Mouse (Mus musculus): Measurements from ENCODE around the gene Fam114a2. TPM values are rescaled to one million over a fixed set of nuclear protein-coding genes. Genes with fewer than 3 reads are reported as not detected.
"Not testable (repeated sequence)": the region's sequence is repeated elsewhere in the genome, so short reads cannot be mapped to it uniquely, and the experiment has no call there.

Gene Fam114a2
- 81.4 and 83.0 TPM in 2 replicates for polyA plus RNA-seq (2015; fragmentation: Nextera tagmentation; extraction: Ambion mirVana)

- Histone ChIP-seq H3K9me3 (no peaks in the 10 kb centered on the region), H3K4me3 (replicated peaks) (peak within 1 kb of the TSS; percentile 60), H3K4me1 (replicated peaks) (0 out of 2 replicates have a peak, but pooled peaks cover 4% of the 10 kb centered on the region), H3K27me3 (replicated peaks) (no peaks in the 10 kb centered on the region), H3K9ac (peak within 1 kb of the TSS; percentile 61), H3K27ac (peak within 1 kb of the TSS; percentile 82), H3K36me3 (no peaks in the 10 kb centered on the region), H3K4me2 (replicated peaks) (peak within 1 kb of the TSS; percentile 55)
- WGBS, result under 1% methylated on average over 59 of the region's 59 CpGs
- peak; percentile 98 for ATAC-seq
These were observed at the start of gene Fam114a2, which contains the start of gene Mfap3 for GRCm38 (mm10) chr11:57518091-57518750. Gene Fam114a2, minus strand, starts transcription at chr11:57518617. Gene Mfap3, plus strand, starts transcription at chr11:57518664.

GRCm38 (mm10) chr11:57566091-57567035 is 47.9 kb upstream of the Fam114a2 start:
- no peak overlapping the region for H3K4me2 ChIP-seq (replicated peaks)
- no peaks in the 10 kb centered on the region for H3K27me3 ChIP-seq (replicated peaks)
- H3K27ac ChIP-seq, result no peak overlapping the region
- WGBS, result 43% methylated on average over 18 of the region's 18 CpGs
- no peak overlapping the region for H3K4me3 ChIP-seq (replicated peaks)
- no peaks in the 10 kb centered on the region for H3K9me3 ChIP-seq
- H3K36me3 ChIP-seq, result no peaks in the 10 kb centered on the region
- no peak overlapping the region for H3K9ac ChIP-seq
- no peaks in the 10 kb centered on the region for H3K4me1 ChIP-seq (replicated peaks)
- ATAC-seq, result no peak

- 54% methylated on average over 12 of the region's 12 CpGs for WGBS
These were observed 46.1 kb upstream of the Fam114a2 start for GRCm38 (mm10) chr11:57564564-57564963.

GRCm38 (mm10) chr11:57557936-57558335 is 39.5 kb upstream of the Fam114a2 start:
- H3K27me3 ChIP-seq (replicated peaks); H3K9ac ChIP-seq; H3K4me3 ChIP-seq (replicated peaks); H3K27ac ChIP-seq; H3K36me3 ChIP-seq; H3K9me3 ChIP-seq; H3K4me1 ChIP-seq (replicated peaks); ATAC-seq; H3K4me2 ChIP-seq (replicated peaks): not testable (repeated sequence)
- WGBS, result 92% methylated on average over 10 of the region's 10 CpGs

More at GRCm38 (mm10) chr11:57564564-57564963, 46.1 kb upstream of the Fam114a2 start:
- no peaks in the 10 kb centered on the region for H3K36me3 ChIP-seq
- no peak overlapping the region for H3K4me2 ChIP-seq (replicated peaks)
- H3K4me3 ChIP-seq (replicated peaks), result no peak overlapping the region
- no peaks in the 10 kb centered on the region for H3K4me1 ChIP-seq (replicated peaks)
- no peak for ATAC-seq
- no peaks in the 10 kb centered on the region for H3K9me3 ChIP-seq
- no peaks in the 10 kb centered on the region for H3K27me3 ChIP-seq (replicated peaks)
- H3K9ac ChIP-seq, result no peak overlapping the region
- H3K27ac ChIP-seq, result no peak overlapping the region

GRCm38 (mm10) chr11:57553015-57553780 is 34.8 kb upstream of the Fam114a2 start:
- Histone ChIP-seq H3K4me3 (replicated peaks) (no peak overlapping the region), H3K9ac (no peak overlapping the region), H3K9me3 (no peaks in the 10 kb centered on the region), H3K36me3 (no peaks in the 10 kb centered on the region), H3K4me1 (replicated peaks) (peaks cover 4% of the 10 kb centered on the region; the same call in 1 of the 2 replicates), H3K27me3 (replicated peaks) (no peaks in the 10 kb centered on the region), H3K27ac (no peak overlapping the region), H3K4me2 (replicated peaks) (no peak overlapping the region)
- 69% methylated on average over 9 of the region's 9 CpGs for WGBS
- ATAC-seq, result no peak

- Histone ChIP-seq H3K9ac (no peak overlapping the region), H3K27ac (no peak overlapping the region), H3K9me3 (no peaks in the 10 kb centered on the region), H3K27me3 (replicated peaks) (no peaks in the 10 kb centered on the region), H3K36me3 (no peaks in the 10 kb centered on the region), H3K4me3 (replicated peaks) (no peak overlapping the region), H3K4me2 (replicated peaks) (no peak overlapping the region), H3K4me1 (replicated peaks) (peaks cover 4% of the 10 kb centered on the region; the same call in 1 of the 2 replicates)
- ATAC-seq, result no peak
- WGBS, result 83% methylated on average over 8 of the region's 8 CpGs
These were observed 32.6 kb upstream of the Fam114a2 start for GRCm38 (mm10) chr11:57551016-57551415.

- Histone ChIP-seq H3K4me1 (replicated peaks) (peaks cover 4% of the 10 kb centered on the region; the same call in 1 of the 2 replicates), H3K27me3 (replicated peaks) (no peaks in the 10 kb centered on the region), H3K9ac (no peak overlapping the region), H3K36me3 (no peaks in the 10 kb centered on the region), H3K27ac (no peak overlapping the region), H3K4me3 (replicated peaks) (no peak overlapping the region), H3K9me3 (no peaks in the 10 kb centered on the region), H3K4me2 (replicated peaks) (no peak overlapping the region)
- WGBS, result 97% methylated on average over 2 of the region's 2 CpGs
- ATAC-seq, result no peak
These were observed 31.8 kb upstream of the Fam114a2 start for GRCm38 (mm10) chr11:57550230-57550629.

- Histone ChIP-seq H3K27ac (no peak overlapping the region), H3K4me1 (replicated peaks) (peaks cover 4% of the 10 kb centered on the region; the same call in 1 of the 2 replicates), H3K9me3 (no peaks in the 10 kb centered on the region), H3K27me3 (replicated peaks) (no peaks in the 10 kb centered on the region), H3K36me3 (no peaks in the 10 kb centered on the region), H3K4me2 (replicated peaks) (peak overlapping the region; percentile 52), H3K9ac (peak overlapping the region; percentile 14; the same call in 1 of the 2 replicates), H3K4me3 (replicated peaks) (0 out of 2 replicates have a peak overlapping the region, but pooled peaks have one; percentile 3)
- ATAC-seq, result peak; percentile 87
- WGBS, result 36% methylated on average over 18 of the region's 18 CpGs
These were observed 30.5 kb upstream of the Fam114a2 start for GRCm38 (mm10) chr11:57548618-57549550.

GRCm38 (mm10) chr11:57540681-57541080 is 22.3 kb upstream of the Fam114a2 start:
- Histone ChIP-seq H3K4me2 (replicated peaks) (no peak overlapping the region), H3K9ac (no peak overlapping the region), H3K4me3 (replicated peaks) (no peak overlapping the region), H3K4me1 (replicated peaks) (no peaks in the 10 kb centered on the region), H3K36me3 (no peaks in the 10 kb centered on the region), H3K27me3 (replicated peaks) (no peaks in the 10 kb centered on the region), H3K9me3 (no peaks in the 10 kb centered on the region), H3K27ac (no peak overlapping the region)
- 92% methylated on average over 2 of the region's 2 CpGs for WGBS
- no peak for ATAC-seq

GRCm38 (mm10) chr11:57539841-57540418 is 21.5 kb upstream of the Fam114a2 start:
- 77% methylated on average over 5 of the region's 5 CpGs for WGBS
- no peaks in the 10 kb centered on the region for H3K27me3 ChIP-seq (replicated peaks)
- H3K36me3 ChIP-seq, result no peaks in the 10 kb centered on the region
- H3K4me2 ChIP-seq (replicated peaks), result no peak overlapping the region
- no peak for ATAC-seq
- H3K9ac ChIP-seq, result no peak overlapping the region
- no peaks in the 10 kb centered on the region for H3K4me1 ChIP-seq (replicated peaks)
- no peaks in the 10 kb centered on the region for H3K9me3 ChIP-seq
- no peak overlapping the region for H3K27ac ChIP-seq
- H3K4me3 ChIP-seq (replicated peaks), result no peak overlapping the region

GRCm38 (mm10) chr11:57535912-57536311 is 17.5 kb upstream of the Fam114a2 start:
- H3K4me2 ChIP-seq (replicated peaks), result no peak overlapping the region
- no peak overlapping the region for H3K4me3 ChIP-seq (replicated peaks)
- H3K9me3 ChIP-seq, result no peaks in the 10 kb centered on the region
- H3K4me1 ChIP-seq (replicated peaks), result no peaks in the 10 kb centered on the region
- H3K36me3 ChIP-seq, result 0 out of 2 replicates have a peak, but pooled peaks cover 6% of the 10 kb centered on the region
- no peaks in the 10 kb centered on the region for H3K27me3 ChIP-seq (replicated peaks)
- no peak for ATAC-seq
- H3K27ac ChIP-seq, result no peak overlapping the region
- 91% methylated on average over 5 of the region's 5 CpGs for WGBS
- H3K9ac ChIP-seq, result no peak overlapping the region

Data from intestine, embryonic 15.5 days (tissue).